Mouse (Mus musculus) olfactory bulb, adult 2 months (tissue): ENCODE data around the gene Scly.

ENCODE experiments used
- CTCF ChIP-seq: fragments of 200-500 bp; IDR thresholded peaks from 2 replicates; pipeline ENCODE4 v1.5.1; 2012; ENCODE audit warnings: low read depth, mild to moderate bottlenecking, low read length, moderate library complexity; ENCODE audit not compliant: insufficient read depth
- POLR2A ChIP-seq: fragments of 200-500 bp; IDR thresholded peaks from 2 replicates; pipeline ENCODE4 v1.6.1; 2012; ENCODE audit warnings: mild to moderate bottlenecking, low read depth, low read length, moderate library complexity; ENCODE audit not compliant: insufficient read depth

GRCm38 (mm10) chr1:91304621-91305020 is 6.5 kb downstream of the Scly start:
- TF ChIP-seq CTCF (no peak), POLR2A (no peak)
